Mouse (Mus musculus) G1E (cell line): ENCODE data around the gene Aldh1a3.

ENCODE experiments used
- CTCF ChIP-seq: IDR thresholded peaks from 2 replicates; pipeline ENCODE4 v1.5.1; 2012; ENCODE audit warnings: low read depth, low read length, inconsistent platforms, mixed read lengths
- GATA1 ChIP-seq: IDR thresholded peaks from 2 replicates; pipeline ENCODE4 v1.6.1; 2012; ENCODE audit warnings: borderline replicate concordance, low read length, inconsistent platforms, mixed read lengths
- GATA2 ChIP-seq: IDR thresholded peaks from 2 replicates; pipeline ENCODE4 v1.6.1; 2012; ENCODE audit warnings: low read depth, low read length, inconsistent platforms, borderline replicate concordance
- POLR2AphosphoS5 ChIP-seq: IDR thresholded peaks from 2 replicates; pipeline ENCODE4 v1.6.1; 2012; ENCODE audit warnings: low read depth, low read length, inconsistent platforms; ENCODE audit not compliant: insufficient replicate concordance

GRCm38 (mm10) chr7:66446860-66447259 is 19.5 kb upstream of the Aldh1a3 start:
- TF ChIP-seq CTCF: no peak
- TF ChIP-seq GATA1: no peak
- no peak for TF ChIP-seq GATA2
- no peak for TF ChIP-seq POLR2AphosphoS5
